Mouse (Mus musculus): ENCODE measurements at regions not wholly inside any gene's neighbourhood (a gene's known extent, or its start where the extent isn't known, plus 50 kb on each side); places are given as distances from the start of the nearest gene placed in this dataset.

GRCm38 (mm10) chr8:25326257-25326656, 502.1 kb upstream of the Adam5 start:
- TF ChIP-seq POLR2A (IDR thresholded peaks at IDR 0.05; ENCODE audit: low read depth, low read length): no peak
- TF ChIP-seq CTCF (IDR thresholded peaks at IDR 0.05; ENCODE audit: extremely low read depth, insufficient read length, insufficient replicate concordance, low read depth, low read length): no peak
